Mouse (Mus musculus): ENCODE measurements at regions not wholly inside any gene's neighbourhood (a gene's known extent, or its start where the extent isn't known, plus 50 kb on each side); places are given as distances from the start of the nearest gene placed in this dataset.

- TF ChIP-seq CTCF (IDR thresholded peaks at IDR 0.05; ENCODE audit: low read depth) (no peak), EP300 (IDR thresholded peaks at IDR 0.05; ENCODE audit: low read depth) (no peak)
Measured at GRCm38 (mm10) chr4:3052314-3053059, 114.6 kb upstream of the Vmn1r2 start.

All from heart, postnatal 0 days (tissue).